Mouse (Mus musculus) forebrain, embryonic 11.5 days (tissue): ENCODE measurements around the gene Vmn1r100. TPM values are rescaled to one million over a fixed set of nuclear protein-coding genes. Genes with fewer than 3 reads are reported as not detected.
"Not testable (repeated sequence)": the region's sequence is repeated elsewhere in the genome, so short reads cannot be mapped to it uniquely, and the experiment has no call there.

ENCODE experiments used
- ATAC-seq: fragments of 200-750 bp; cut with Nextera tagmentation; replicated peaks from 2 replicates; pipeline ENCODE4 v1.8.0; 2017; ENCODE audit warnings: moderate TSS enrichment; ENCODE audit not compliant: low FRiP score
- DNase-seq: peaks from one replicate; pipeline ENCODE4 v3.0.0-alpha.2; 2017; ENCODE audit warnings: low spot score
- H3K27ac ChIP-seq: fragments of 300-500 bp; sonication (generic); 2 replicates; pipeline ENCODE4 v1.5.1; 2014; ENCODE audit warnings: low read depth, low read length
- H3K27me3 ChIP-seq: fragments of 300-500 bp; sonication (generic); 2 replicates; pipeline ENCODE4 v1.6.1; 2014; ENCODE audit warnings: mild to moderate bottlenecking, low read length, mixed read lengths; ENCODE audit not compliant: control insufficient read depth, insufficient read depth
- H3K36me3 ChIP-seq: fragments of 300-500 bp; sonication (generic); 2 replicates; pipeline ENCODE4 v1.6.1; 2014; ENCODE audit warnings: mild to moderate bottlenecking, low read length, moderate library complexity, mixed read lengths; ENCODE audit not compliant: control insufficient read depth, insufficient read depth
- H3K4me1 ChIP-seq: fragments of 300-500 bp; sonication (generic); replicated peaks from 2 replicates; pipeline ENCODE4 v1.6.1; 2014; ENCODE audit warnings: low read length, mixed read lengths; ENCODE audit not compliant: control insufficient read depth, insufficient read depth
- H3K4me2 ChIP-seq: fragments of 300-500 bp; sonication (generic); 2 replicates; pipeline ENCODE4 v1.6.1; 2014; ENCODE audit warnings: low read depth, mild to moderate bottlenecking, low read length, moderate library complexity, mixed read lengths; ENCODE audit not compliant: severe bottlenecking
- H3K4me3 ChIP-seq: fragments of 300-500 bp; sonication (generic); 2 replicates; pipeline ENCODE4 v1.5.1; 2014; ENCODE audit warnings: low read depth, low read length
- H3K9ac ChIP-seq: fragments of 300-500 bp; sonication (generic); 2 replicates; pipeline ENCODE4 v1.6.1; 2014; ENCODE audit warnings: low read length
- H3K9me3 ChIP-seq: fragments of 300-500 bp; sonication (generic); 2 replicates; pipeline ENCODE4 v1.6.1; 2016; ENCODE audit warnings: low read length, mixed read lengths; ENCODE audit not compliant: control insufficient read depth
- WGBS: fragments of 180-500 bp; shearing (Covaris S2); extraction: QIAGEN DNeasy Blood & Tissue Kit; methylation state at CpG from one replicate; pipeline ENCODE4 v1.1.7; 2014; 5-methylcytosine and 5-hydroxymethylcytosine counted together
- polyA plus RNA-seq: library from polyadenylated mRNA; unstranded; fragments of >200 nt; fragmentation: Nextera tagmentation; extraction: Ambion mirVana; gene quantifications from 2 replicates; pipeline ENCODE4 v1.2.1, GENCODE M21; 2014

Gene Vmn1r100
- polyA plus RNA-seq: not detected in 2 replicates

DNA sequence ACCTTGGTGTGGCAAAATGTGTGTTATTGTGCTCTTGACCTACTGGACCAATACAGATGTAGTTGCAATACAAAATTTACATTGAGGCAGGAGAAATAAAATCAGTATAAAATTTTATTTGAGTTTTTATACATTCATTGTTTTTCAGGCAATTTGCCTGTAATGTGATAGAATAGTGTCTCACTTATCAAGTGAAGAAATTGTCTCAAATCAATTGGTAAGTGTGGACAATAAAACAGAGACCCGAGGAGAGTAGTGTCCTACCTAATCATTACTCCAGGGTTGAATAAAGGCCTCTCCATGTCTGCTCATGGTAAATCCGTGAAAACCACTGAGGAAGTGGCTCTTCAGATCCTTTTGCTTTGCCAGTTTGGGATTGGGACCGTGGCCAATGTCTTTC is at the start of gene Vmn1r100:
Gene Vmn1r100, plus strand, starts transcription at position 301 of the 400 bp plus-strand sequence.
- not testable (repeated sequence) for DNase-seq, H3K27ac ChIP-seq, H3K27me3 ChIP-seq, H3K36me3 ChIP-seq, H3K9me3 ChIP-seq, H3K9ac ChIP-seq, H3K4me3 ChIP-seq, H3K4me1 ChIP-seq, H3K4me2 ChIP-seq, ATAC-seq
- WGBS: no CpG with 5 or more reads among the region's 3 CpGs

DNA sequence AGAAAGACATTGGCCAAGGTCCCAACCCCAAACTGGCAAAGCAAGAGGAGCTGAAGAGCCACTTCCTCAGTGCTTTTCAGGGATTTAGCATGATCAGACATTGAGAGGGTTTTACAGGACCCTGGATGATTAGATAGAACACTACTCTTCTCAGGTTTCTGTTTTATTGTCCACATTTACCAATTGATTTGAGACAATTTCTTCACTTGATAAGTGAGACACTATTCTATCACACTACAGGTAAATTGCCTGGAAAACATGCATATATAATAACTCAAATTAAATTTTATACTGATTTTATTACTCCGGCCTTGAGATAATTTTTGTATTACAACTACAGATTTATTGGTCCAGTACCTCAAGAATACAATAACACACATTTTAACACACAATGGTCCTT is 42.4 kb upstream of the Vmn1r100 start, which contains the start of gene Gm5728:
Gene Gm5728, minus strand, starts transcription at position 101 of the 400 bp plus-strand sequence.
- not testable (repeated sequence) for DNase-seq, H3K4me2 ChIP-seq, H3K4me3 ChIP-seq, H3K9me3 ChIP-seq, H3K9ac ChIP-seq, H3K36me3 ChIP-seq, H3K27me3 ChIP-seq, ATAC-seq, H3K27ac ChIP-seq, H3K4me1 ChIP-seq
- no CpG with 5 or more reads among the region's 1 CpGs for WGBS

DNA sequence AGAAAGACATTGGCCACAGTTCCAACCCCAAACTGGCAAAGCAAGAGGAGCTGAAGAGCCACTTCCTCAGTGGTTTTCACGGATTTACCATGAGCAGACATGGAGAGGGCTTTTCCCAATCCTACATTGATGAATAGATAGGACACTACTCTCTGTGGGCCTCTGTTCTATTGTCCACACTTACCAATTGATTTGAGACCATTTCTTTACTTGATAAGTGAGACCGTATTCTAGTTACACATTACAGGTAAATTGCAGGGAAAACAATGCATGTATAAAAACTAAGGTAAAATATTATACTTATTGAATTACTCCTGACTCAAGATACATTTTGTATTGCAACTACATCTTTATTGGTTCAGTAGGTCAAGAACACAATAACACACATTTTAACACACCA is 24.8 kb downstream of the Vmn1r100 start, which contains the start of gene Vmn1r101:
Gene Vmn1r101, minus strand, starts transcription at position 101 of the 400 bp plus-strand sequence.
- not testable (repeated sequence) for H3K4me2 ChIP-seq, ATAC-seq, H3K9me3 ChIP-seq, H3K9ac ChIP-seq, H3K27me3 ChIP-seq, H3K4me1 ChIP-seq, H3K36me3 ChIP-seq, DNase-seq, H3K4me3 ChIP-seq, H3K27ac ChIP-seq
- no CpG with 5 or more reads among the region's 2 CpGs for WGBS

Other genes with a start within 250 kb of the Vmn1r100 start
- not detected in 2 replicates for gene Vmn1r94, start 249.6 kb upstream of the Vmn1r100 start, polyA plus RNA-seq
- not detected in 2 replicates for gene Vmn1r95, start 224.2 kb upstream of the Vmn1r100 start, polyA plus RNA-seq
- not detected in 2 replicates for gene Gm6164, start 212.3 kb upstream of the Vmn1r100 start, polyA plus RNA-seq
- gene Gm4498, start 184.1 kb upstream of the Vmn1r100 start, polyA plus RNA-seq: not detected in 2 replicates
- not detected in 2 replicates for gene Gm5890, start 155.1 kb upstream of the Vmn1r100 start, polyA plus RNA-seq
- gene Gm4133, start 83.9 kb upstream of the Vmn1r100 start, polyA plus RNA-seq: not detected in 2 replicates
- gene Gm5728, start 42.5 kb upstream of the Vmn1r100 start, polyA plus RNA-seq: not detected in 2 replicates
- gene Vmn1r101, start 24.7 kb downstream of the Vmn1r100 start, polyA plus RNA-seq: not detected in 2 replicates
- not detected in 2 replicates for gene Gm10670, start 57.0 kb downstream of the Vmn1r100 start, polyA plus RNA-seq
- gene Vmn1r103, start 92.6 kb downstream of the Vmn1r100 start, polyA plus RNA-seq: not detected in 2 replicates
- gene Vmn1r104, start 115.9 kb downstream of the Vmn1r100 start, polyA plus RNA-seq: not detected in 2 replicates
- not detected in 2 replicates for gene Gm5726, start 127.8 kb downstream of the Vmn1r100 start, polyA plus RNA-seq
- gene Gm4141, start 158.3 kb downstream of the Vmn1r100 start, polyA plus RNA-seq: not detected in 2 replicates
- gene Gm4513, start 181.1 kb downstream of the Vmn1r100 start, polyA plus RNA-seq: not detected in 2 replicates